Mouse (Mus musculus) hindbrain, embryonic 11.5 days (tissue): ENCODE measurements around the gene Myo10. TPM values are rescaled to one million over a fixed set of nuclear protein-coding genes. Genes with fewer than 3 reads are reported as not detected.

Source experiments
- ATAC-seq: fragments of 200-750 bp; cut with Nextera tagmentation; 2 replicates; pipeline ENCODE4 v1.8.0; 2017; ENCODE audit warnings: mild to moderate bottlenecking, moderate TSS enrichment, moderate library complexity; ENCODE audit not compliant: low FRiP score
- DNase-seq: peaks from one replicate; pipeline ENCODE4 v3.0.0-alpha.2; 2015; ENCODE audit warnings: low spot score
- H3K27ac ChIP-seq: fragments of 300-500 bp; sonication (generic); 2 replicates; pipeline ENCODE4 v1.5.1; 2014; ENCODE audit warnings: mild to moderate bottlenecking, low read depth, low read length
- H3K27me3 ChIP-seq: fragments of 300-500 bp; sonication (generic); 2 replicates; pipeline ENCODE4 v1.6.1; 2014; ENCODE audit warnings: mild to moderate bottlenecking, low read length, moderate library complexity, mixed read lengths; ENCODE audit not compliant: control insufficient read depth, insufficient read depth
- H3K36me3 ChIP-seq: fragments of 300-500 bp; sonication (generic); 2 replicates; pipeline ENCODE4 v1.6.1; 2014; ENCODE audit warnings: mild to moderate bottlenecking, low read length, moderate library complexity, mixed read lengths; ENCODE audit not compliant: control insufficient read depth, insufficient read depth
- H3K4me1 ChIP-seq: fragments of 300-500 bp; sonication (generic); replicated peaks from 2 replicates; pipeline ENCODE4 v1.6.1; 2014; ENCODE audit warnings: low read length, mixed read lengths; ENCODE audit not compliant: control insufficient read depth, insufficient read depth
- H3K4me2 ChIP-seq: fragments of 300-500 bp; sonication (generic); replicated peaks from 2 replicates; pipeline ENCODE4 v1.6.1; 2014; ENCODE audit warnings: mild to moderate bottlenecking, low read depth, low read length
- H3K4me3 ChIP-seq: fragments of 300-500 bp; sonication (generic); 2 replicates; pipeline ENCODE4 v1.5.1; 2014; ENCODE audit warnings: low read depth, low read length
- H3K9ac ChIP-seq: fragments of 300-500 bp; sonication (generic); 2 replicates; pipeline ENCODE4 v1.6.1; 2014; ENCODE audit warnings: low read depth, low read length
- H3K9me3 ChIP-seq: fragments of 300-500 bp; sonication (generic); 2 replicates; pipeline ENCODE4 v1.6.1; 2016; ENCODE audit warnings: low read length; ENCODE audit not compliant: control insufficient read depth
- WGBS: fragments of 180-500 bp; shearing (Covaris S2); extraction: QIAGEN DNeasy Blood & Tissue Kit; methylation state at CpG from one replicate; pipeline ENCODE4 v1.1.7; 2014; 5-methylcytosine and 5-hydroxymethylcytosine counted together
- polyA plus RNA-seq: library from polyadenylated mRNA; unstranded; fragments of >200 nt; fragmentation: Nextera tagmentation; extraction: Ambion mirVana; gene quantifications from 2 replicates; pipeline ENCODE4 v1.2.1, GENCODE M21; 2014

The Myo10 gene
- polyA plus RNA-seq, 1 experiment from 2014 or later: 45.2 TPM

DNA sequence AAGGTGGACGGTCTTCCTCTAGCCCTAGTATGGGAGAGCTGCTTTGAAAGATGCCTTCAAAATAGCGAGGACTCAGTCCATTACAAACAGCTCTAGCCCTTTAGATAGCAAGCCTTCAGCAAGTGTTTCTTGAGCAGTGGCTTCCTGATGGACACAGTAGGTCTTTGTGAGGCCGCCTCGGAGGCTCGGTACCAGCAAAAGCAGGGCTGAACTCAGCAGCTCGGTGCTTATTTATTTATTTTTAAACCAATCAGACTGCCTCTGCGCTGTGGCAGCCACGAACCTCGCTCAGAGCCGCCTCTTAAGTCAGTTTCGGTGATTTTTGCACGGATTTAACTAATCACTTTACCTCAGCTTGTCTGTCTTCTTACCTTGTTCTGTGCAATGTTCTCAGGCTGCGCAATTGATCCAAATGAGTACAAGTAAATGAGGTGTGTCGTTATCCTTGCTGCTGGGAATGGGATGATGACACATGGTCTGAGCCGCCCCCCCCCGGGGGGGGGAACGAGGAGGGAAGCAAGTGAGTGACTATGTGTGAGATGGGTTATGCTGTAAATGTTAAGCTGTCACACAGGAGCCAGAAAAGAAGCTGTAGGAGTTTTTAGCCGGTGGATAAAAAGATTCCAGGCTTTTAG lies 232.1 kb downstream of the Myo10 start:
- H3K4me2 ChIP-seq: no peak overlapping the region
- no peaks in the 10 kb centered on the region for H3K27me3 ChIP-seq
- H3K4me1 ChIP-seq: no peaks in the 10 kb centered on the region
- ATAC-seq: no peak
- DNase-seq: no peak
- no peaks in the 10 kb centered on the region for H3K36me3 ChIP-seq
- no peaks in the 10 kb centered on the region for H3K9me3 ChIP-seq
- WGBS: 70% methylated on average over 18 of the region's 18 CpGs
- H3K9ac ChIP-seq: no peak overlapping the region
- no peak overlapping the region for H3K4me3 ChIP-seq
- no peak overlapping the region for H3K27ac ChIP-seq

DNA sequence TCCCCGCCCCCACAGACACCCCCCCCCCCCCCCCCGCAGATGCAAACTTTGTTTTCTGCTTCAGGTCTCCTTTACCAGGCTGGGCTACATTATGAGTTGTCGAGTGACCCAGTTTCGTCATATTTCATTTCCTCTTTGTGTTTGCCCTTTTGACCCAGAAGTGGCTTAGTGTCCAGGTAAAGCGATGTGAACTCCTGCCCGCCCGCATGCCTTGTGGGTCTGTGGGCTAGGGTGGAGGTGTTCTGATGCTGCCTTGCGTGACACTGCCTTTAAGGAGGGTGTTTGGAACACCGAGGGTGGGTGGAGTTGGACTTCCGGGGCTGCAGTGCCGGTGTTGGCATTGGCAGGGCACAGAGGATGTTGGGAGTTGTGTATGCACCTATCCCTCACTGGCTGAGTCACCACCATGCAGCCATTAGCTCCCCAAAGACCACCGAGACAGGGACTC lies 236.3 kb downstream of the Myo10 start:
- Histone ChIP-seq H3K27ac (no peak overlapping the region), H3K4me3 (no peak overlapping the region), H3K4me2 (no peak overlapping the region), H3K27me3 (no peaks in the 10 kb centered on the region), H3K9me3 (no peaks in the 10 kb centered on the region), H3K36me3 (no peaks in the 10 kb centered on the region), H3K4me1 (no peaks in the 10 kb centered on the region), H3K9ac (no peak overlapping the region)
- no peak for DNase-seq
- no peak for ATAC-seq
- 79% methylated on average over 10 of the region's 12 CpGs for WGBS

DNA sequence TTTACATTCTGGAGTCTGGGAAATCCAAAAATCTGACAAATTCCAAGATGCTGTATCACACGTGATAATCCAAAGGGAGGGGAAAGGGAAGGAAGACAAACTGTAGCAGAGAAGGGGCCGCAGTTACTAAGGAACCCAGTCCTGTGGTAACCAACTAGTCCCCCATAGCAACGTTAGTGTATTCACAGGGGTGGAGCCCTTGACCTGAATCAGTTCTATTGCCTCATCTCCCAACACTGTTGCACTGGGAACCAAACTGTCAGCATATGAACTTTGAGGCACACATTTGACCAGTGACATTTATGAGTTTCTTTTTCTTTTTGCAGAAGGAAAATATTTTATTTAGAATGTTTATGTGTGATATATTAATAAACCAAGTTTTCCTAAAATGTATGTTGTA lies 237.1 kb downstream of the Myo10 start:
- H3K4me3 ChIP-seq: no peak overlapping the region
- no peak overlapping the region for H3K4me2 ChIP-seq
- no peaks in the 10 kb centered on the region for H3K27me3 ChIP-seq
- no peaks in the 10 kb centered on the region for H3K36me3 ChIP-seq
- H3K4me1 ChIP-seq: no peaks in the 10 kb centered on the region
- no peak overlapping the region for H3K27ac ChIP-seq
- DNase-seq (no peak), ATAC-seq (no peak)
- WGBS: 65% methylated on average over 3 of the region's 3 CpGs
- H3K9ac ChIP-seq: no peak overlapping the region
- H3K9me3 ChIP-seq: no peaks in the 10 kb centered on the region

DNA sequence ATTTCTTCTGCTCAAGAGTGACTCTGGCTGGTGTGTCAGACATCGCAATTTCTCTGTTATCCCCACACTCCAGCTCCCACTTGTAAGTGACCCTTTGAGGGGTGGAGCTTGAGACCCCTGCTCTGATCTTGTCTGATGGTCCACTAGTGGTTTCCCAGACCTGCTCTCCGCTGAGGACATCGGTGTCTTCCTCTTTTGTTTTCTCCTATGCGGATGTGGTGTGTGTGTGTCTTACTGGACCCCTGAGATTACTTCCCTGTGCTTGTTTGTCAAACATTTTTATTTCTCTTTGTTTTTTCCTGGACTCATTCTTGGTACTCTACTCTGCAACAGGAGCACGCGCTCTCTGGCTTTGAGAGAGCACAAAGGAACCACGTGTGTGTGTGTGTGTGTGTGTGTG lies 239.6 kb downstream of the Myo10 start:
- Histone ChIP-seq H3K27me3 (no peaks in the 10 kb centered on the region), H3K27ac (no peak overlapping the region), H3K36me3 (no peaks in the 10 kb centered on the region), H3K9ac (no peak overlapping the region), H3K4me1 (no peaks in the 10 kb centered on the region), H3K9me3 (no peaks in the 10 kb centered on the region), H3K4me2 (no peak overlapping the region), H3K4me3 (no peak overlapping the region)
- DNase-seq (no peak), ATAC-seq (no peak)
- WGBS: 94% methylated on average over 7 of the region's 7 CpGs

Other genes with a start within 250 kb of the Myo10 start
- 130 and 214 TPM in 2 replicates for gene Basp1, start 208.8 kb upstream of the Myo10 start, polyA plus RNA-seq
- 3.5 and 4.6 TPM in 2 replicates for gene Retreg1, start 220.7 kb downstream of the Myo10 start, polyA plus RNA-seq